Mouse (Mus musculus): ENCODE data around the gene Pex14.

GRCm38 (mm10) chr4:149001515-149001914, 98.2 kb downstream of the Pex14 start:
- TF ChIP-seq POLR2A (IDR thresholded peaks at IDR 0.05; ENCODE audit: insufficient read length, low read depth) (no peak), E2F4 (IDR thresholded peaks at IDR 0.05; ENCODE audit: insufficient read depth) (no peak), USF1 (IDR thresholded peaks at IDR 0.05; ENCODE audit: low read depth) (no peak), REST (IDR thresholded peaks at IDR 0.05; ENCODE audit: insufficient read depth, insufficient read length) (no peak), CEBPB (IDR thresholded peaks at IDR 0.05; ENCODE audit: insufficient read depth, poor library complexity, severe bottlenecking) (no peak), TCF12 (IDR thresholded peaks at IDR 0.05; ENCODE audit: insufficient read depth, poor library complexity, severe bottlenecking) (no peak), MAX (IDR thresholded peaks at IDR 0.05; ENCODE audit: low read depth) (no peak), TCF3 (IDR thresholded peaks at IDR 0.05; ENCODE audit: insufficient read length, low read depth) (no peak), MYOD1 (IDR thresholded peaks at IDR 0.05; ENCODE audit: control insufficient read depth in 1 of 3, insufficient read length in 2 of 3, low read depth in 2 of 3) (no peak), POLR2AphosphoS2 (IDR thresholded peaks at IDR 0.05; ENCODE audit: insufficient read length, low read depth) (no peak), MYOG (IDR thresholded peaks at IDR 0.05; ENCODE audit: control insufficient read depth in 1 of 3, insufficient read depth in 1 of 3, insufficient read length in 2 of 3, low read depth in 2 of 3) (no peak)
